Mouse (Mus musculus) neutrophil, adult 65 days (primary cell): Measurements from ENCODE around the gene Klrb1a. TPM values are rescaled to one million over a fixed set of nuclear protein-coding genes. Genes with fewer than 3 reads are reported as not detected.

Experiments used
- total RNA-seq: library from RNA; stranded (reverse); gene quantifications from 2 replicates; pipeline ENCODE4 v1.2.4, GENCODE M21; 2023

Gene Klrb1a
- total RNA-seq = not detected in 2 replicates

DNA sequence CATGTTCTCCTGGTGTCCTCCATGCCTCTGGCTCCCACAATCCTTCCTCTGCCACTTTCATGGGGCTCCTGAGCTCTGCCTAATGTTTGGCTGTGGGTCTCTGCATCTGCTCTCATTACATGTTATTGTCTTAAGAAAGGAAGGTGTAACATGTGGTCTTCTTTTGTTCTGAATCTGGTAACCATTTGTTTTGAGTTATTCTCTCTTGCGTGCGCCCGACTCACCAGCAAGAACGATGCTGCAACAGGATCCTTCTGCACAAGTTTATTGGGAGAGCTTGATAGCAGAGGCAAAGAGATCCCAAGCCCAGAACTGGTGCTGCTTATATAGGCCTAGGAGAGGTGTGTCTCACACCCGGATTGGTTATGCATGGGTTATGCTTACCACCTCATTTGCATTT, at the start of gene Klrb1a:
TSS of gene Klrb1a (minus strand) at position 101 of the 400 bp plus-strand sequence.

DNA sequence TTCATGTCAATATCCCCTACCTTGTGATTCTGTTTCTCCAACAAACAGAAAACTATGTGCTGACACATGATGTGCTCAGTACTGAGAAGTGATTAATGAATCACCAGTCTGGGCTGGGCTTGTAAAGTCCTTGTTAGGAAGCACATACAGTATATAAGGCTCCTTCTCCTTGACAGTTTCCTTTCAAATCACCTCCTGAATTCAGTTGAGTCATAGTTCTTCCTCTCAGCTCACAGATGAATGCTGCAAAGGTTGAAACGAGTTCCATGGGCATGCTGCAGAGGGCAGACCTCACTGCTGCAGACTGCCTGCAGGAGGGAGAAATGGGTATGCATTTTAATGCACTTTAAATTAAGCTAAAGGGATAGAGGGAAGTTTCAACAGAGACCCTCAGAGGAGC, 38.9 kb upstream of the Klrb1a start, which contains the start of gene Clec2h:
TSS of gene Clec2h (plus strand) at position 180 of the 400 bp plus-strand sequence.

DNA sequence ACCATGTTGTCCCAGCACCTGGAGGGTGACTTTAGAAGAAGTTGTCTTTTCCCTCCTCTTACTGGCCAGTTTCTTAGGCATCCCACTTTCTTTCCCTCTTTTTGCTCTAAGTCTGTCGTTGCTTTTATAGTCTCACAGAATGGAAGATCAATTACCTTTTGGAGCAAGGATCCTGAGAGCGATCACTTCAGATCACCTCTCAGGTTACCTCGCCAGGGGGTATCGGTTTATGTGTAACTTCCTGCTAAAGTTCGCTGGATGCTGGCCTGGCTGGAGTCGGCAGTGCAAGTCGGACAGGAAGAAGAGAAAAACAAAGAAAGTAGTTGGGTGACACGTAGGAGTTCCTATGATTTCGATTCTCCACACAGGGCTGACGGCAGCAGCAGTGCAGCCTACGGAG, 41.8 kb downstream of the Klrb1a start, which contains the start of gene A2ml1:
TSS of gene A2ml1 (minus strand) at position 101 of the 400 bp plus-strand sequence.

Other genes starting within 250 kb of the Klrb1a start
- gene Tex52, start 248.1 kb downstream of the Klrb1a start, total RNA-seq = not detected in 2 replicates
- not detected in 2 replicates for gene Gm44596, start 248.0 kb downstream of the Klrb1a start, total RNA-seq
- not detected in 2 replicates for gene Nrip2, start 224.2 kb downstream of the Klrb1a start, total RNA-seq
- gene Itfg2, start 198.6 kb downstream of the Klrb1a start, total RNA-seq = 8.4 and 14.2 TPM in 2 replicates
- gene Fkbp4, start 184.9 kb downstream of the Klrb1a start, total RNA-seq = 26.8 and 30.6 TPM in 2 replicates
- gene Pzp, start 96.8 kb downstream of the Klrb1a start, total RNA-seq = not detected in 2 replicates
- not detected in 2 replicates for gene A2ml1, start 41.9 kb downstream of the Klrb1a start, total RNA-seq
- not detected in 2 replicates for gene Clec2h, start 38.9 kb upstream of the Klrb1a start, total RNA-seq
- not detected in 2 replicates for gene Klrb1, start 99.5 kb upstream of the Klrb1a start, total RNA-seq
- gene Klrb1c, start 165.7 kb upstream of the Klrb1a start, total RNA-seq = 0.16 TPM in 1 of 2 replicates, not detected in the other
- not detected in 2 replicates for gene Gm44511, start 202.8 kb upstream of the Klrb1a start, total RNA-seq
- not detected in 2 replicates for gene Klrb1b, start 202.8 kb upstream of the Klrb1a start, total RNA-seq